Mouse (Mus musculus) kidney, adult 2 months (tissue): Measurements from ENCODE around the gene Sfxn4. TPM values are rescaled to one million over a fixed set of nuclear protein-coding genes. Genes with fewer than 3 reads are reported as not detected.
A peak's percentile ranks its signal among the peaks of the same experiment; 100 is the strongest.
"Not testable (repeated sequence)": the region's sequence is repeated elsewhere in the genome, so short reads cannot be mapped to it uniquely, and the experiment has no call there.

Source experiments
- DNase-seq: peaks from one replicate; pipeline ENCODE4 v3.0.0; 2021
- H3K27ac ChIP-seq: fragments of 200-500 bp; 2 replicates; pipeline ENCODE4 v1.5.1; 2012; ENCODE audit warnings: low read depth, low read length, control low read depth, inconsistent platforms; ENCODE audit not compliant: insufficient read depth
- H3K27me3 ChIP-seq: fragments of 200-500 bp; replicated peaks from 2 replicates; pipeline ENCODE4 v1.6.1; 2012; ENCODE audit warnings: mild to moderate bottlenecking, moderate library complexity, low read length, inconsistent platforms; ENCODE audit not compliant: control insufficient read depth, insufficient read depth
- H3K36me3 ChIP-seq: fragments of 200-500 bp; 2 replicates; pipeline ENCODE4 v1.6.1; 2012; ENCODE audit warnings: mild to moderate bottlenecking, moderate library complexity, low read length, inconsistent platforms; ENCODE audit not compliant: control insufficient read depth, insufficient read depth
- H3K4me1 ChIP-seq: fragments of 200-500 bp; 2 replicates; pipeline ENCODE4 v1.6.1; 2011; ENCODE audit warnings: low read length; ENCODE audit not compliant: control insufficient read depth, insufficient read depth
- H3K4me3 ChIP-seq: fragments of 200-500 bp; 2 replicates; pipeline ENCODE4 v1.5.1; 2011; ENCODE audit warnings: mild to moderate bottlenecking, low read depth, low read length, control low read depth; ENCODE audit not compliant: insufficient read depth
- CTCF ChIP-seq: fragments of 200-500 bp; conservative IDR thresholded peaks from 2 replicates; pipeline ENCODE4 v1.5.1; 2011; ENCODE audit warnings: low read depth, mild to moderate bottlenecking, control low read depth, low read length, moderate library complexity, mixed read lengths; ENCODE audit not compliant: insufficient read depth, insufficient read length
- POLR2A ChIP-seq: fragments of 200-500 bp; IDR thresholded peaks from one replicate; pipeline ENCODE4 v1.6.1; 2011; ENCODE audit warnings: low read depth, low read length, control low read depth
- WGBS: fragments of 180-500 bp; shearing (Covaris S2); methylation state at CpG from one replicate; pipeline ENCODE4 v1.1.7; 2018; 5-methylcytosine and 5-hydroxymethylcytosine counted together
- polyA plus RNA-seq: library from polyadenylated mRNA; depleted of rRNA; stranded (reverse); fragments of >200 nt; gene quantifications from 2 replicates; pipeline ENCODE4 v1.2.3, GENCODE M21; 2012

The Sfxn4 gene
- polyA plus RNA-seq, 1 experiment, result 3.6 TPM

GRCm38 (mm10) chr19:60873501-60873900 is 12.2 kb upstream of the Sfxn4 start:
- Histone ChIP-seq H3K27me3 (no peaks in the 10 kb centered on the region), H3K36me3 (peaks cover 12% of the 10 kb centered on the region), H3K27ac (peak overlapping the region; percentile 49), H3K4me1 (peaks cover 9% of the 10 kb centered on the region), H3K4me3 (peak overlapping the region; percentile 68)
- DNase-seq, result peak; percentile 66
- TF ChIP-seq CTCF (no peak), POLR2A (no peak)
- 4% methylated on average over 4 of the region's 4 CpGs for WGBS

- TF ChIP-seq CTCF (no peak), POLR2A (no peak)
- H3K27me3 ChIP-seq, result no peaks in the 10 kb centered on the region
- H3K27ac ChIP-seq, result no peak overlapping the region
- peaks cover 9% of the 10 kb centered on the region for H3K4me1 ChIP-seq
- H3K4me3 ChIP-seq, result no peak overlapping the region
- 52% methylated on average over 1 of the region's 1 CpGs for WGBS
- no peak for DNase-seq
- H3K36me3 ChIP-seq, result peaks cover 14% of the 10 kb centered on the region
Observed at GRCm38 (mm10) chr19:60872272-60872671, 11.0 kb upstream of the Sfxn4 start.

GRCm38 (mm10) chr19:60871366-60871765 is 10.1 kb upstream of the Sfxn4 start:
- DNase-seq, result no peak
- Histone ChIP-seq H3K4me3 (no peak overlapping the region), H3K27ac (no peak overlapping the region), H3K4me1 (peaks cover 9% of the 10 kb centered on the region), H3K27me3 (no peaks in the 10 kb centered on the region), H3K36me3 (peaks cover 14% of the 10 kb centered on the region)
- TF ChIP-seq CTCF, result no peak
- TF ChIP-seq POLR2A, result no peak
- WGBS, result 94% methylated on average over 5 of the region's 5 CpGs

GRCm38 (mm10) chr19:60870489-60870888 is 9.2 kb upstream of the Sfxn4 start:
- H3K4me3 ChIP-seq, result no peak overlapping the region
- WGBS, result 71% methylated on average over 1 of the region's 1 CpGs
- no peaks in the 10 kb centered on the region for H3K27me3 ChIP-seq
- H3K4me1 ChIP-seq, result peaks cover 9% of the 10 kb centered on the region
- H3K36me3 ChIP-seq, result peaks cover 14% of the 10 kb centered on the region
- DNase-seq, result no peak
- TF ChIP-seq POLR2A (no peak), CTCF (no peak)
- H3K27ac ChIP-seq, result no peak overlapping the region

GRCm38 (mm10) chr19:60866169-60866568 is 4.9 kb upstream of the Sfxn4 start:
- H3K36me3 ChIP-seq, result peaks cover 14% of the 10 kb centered on the region
- not testable (repeated sequence) for H3K4me3 ChIP-seq, DNase-seq, H3K27me3 ChIP-seq, H3K27ac ChIP-seq, H3K4me1 ChIP-seq
- WGBS, result 97% methylated on average over 4 of the region's 4 CpGs

GRCm38 (mm10) chr19:60845731-60846130 is 15.5 kb downstream of the Sfxn4 start:
- DNase-seq, result no peak
- H3K4me1 ChIP-seq, result no peaks in the 10 kb centered on the region
- no peak overlapping the region for H3K4me3 ChIP-seq
- H3K27ac ChIP-seq, result no peak overlapping the region
- no peaks in the 10 kb centered on the region for H3K27me3 ChIP-seq
- peaks cover 2% of the 10 kb centered on the region; the same call in 1 of the 2 replicates for H3K36me3 ChIP-seq
- TF ChIP-seq POLR2A, result no peak
- TF ChIP-seq CTCF, result no peak

- DNase-seq, result no peak
- peaks cover 2% of the 10 kb centered on the region; the same call in 1 of the 2 replicates for H3K36me3 ChIP-seq
- no peaks in the 10 kb centered on the region for H3K4me1 ChIP-seq
- H3K27ac ChIP-seq, result no peak overlapping the region
- no peak for TF ChIP-seq POLR2A
- TF ChIP-seq CTCF, result no peak
- no peak overlapping the region for H3K4me3 ChIP-seq
- H3K27me3 ChIP-seq, result no peaks in the 10 kb centered on the region
Observed at GRCm38 (mm10) chr19:60843324-60843723, 18.0 kb downstream of the Sfxn4 start.

- WGBS, result 83% methylated on average over 1 of the region's 1 CpGs
- Histone ChIP-seq H3K4me3 (no peak overlapping the region), H3K36me3 (peaks cover 5% of the 10 kb centered on the region), H3K27me3 (no peaks in the 10 kb centered on the region), H3K4me1 (no peaks in the 10 kb centered on the region), H3K27ac (no peak overlapping the region)
- TF ChIP-seq POLR2A, result no peak
- TF ChIP-seq CTCF, result peak; percentile 78
- DNase-seq, result peak; percentile 73
Observed at GRCm38 (mm10) chr19:60837747-60838146, 23.5 kb downstream of the Sfxn4 start.
